Mouse (Mus musculus): ENCODE measurements at regions not wholly inside any gene's neighbourhood (a gene's known extent, or its start where the extent isn't known, plus 50 kb on each side); places are given as distances from the start of the nearest gene placed in this dataset.

DNA sequence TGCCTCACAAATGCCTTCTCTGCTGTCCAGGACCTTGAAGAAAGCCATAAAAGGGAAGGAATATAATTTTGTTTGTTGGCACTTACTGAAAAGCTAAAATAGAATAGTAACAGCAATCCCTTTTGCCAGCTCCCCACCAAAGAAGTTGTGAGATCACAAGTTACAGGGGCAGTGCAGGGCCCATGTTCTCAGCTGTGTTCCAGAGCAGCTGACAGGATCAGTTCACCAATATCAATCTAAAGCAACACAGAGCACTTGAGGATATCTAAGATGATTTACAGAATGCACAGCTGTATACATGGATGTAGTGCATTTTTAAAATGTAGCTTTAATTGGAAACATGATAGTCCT lies 63.4 kb upstream of the Mbnl1 start:
- no peak for DNase-seq (ENCODE audit: low read depth, low spot score)

DNA sequence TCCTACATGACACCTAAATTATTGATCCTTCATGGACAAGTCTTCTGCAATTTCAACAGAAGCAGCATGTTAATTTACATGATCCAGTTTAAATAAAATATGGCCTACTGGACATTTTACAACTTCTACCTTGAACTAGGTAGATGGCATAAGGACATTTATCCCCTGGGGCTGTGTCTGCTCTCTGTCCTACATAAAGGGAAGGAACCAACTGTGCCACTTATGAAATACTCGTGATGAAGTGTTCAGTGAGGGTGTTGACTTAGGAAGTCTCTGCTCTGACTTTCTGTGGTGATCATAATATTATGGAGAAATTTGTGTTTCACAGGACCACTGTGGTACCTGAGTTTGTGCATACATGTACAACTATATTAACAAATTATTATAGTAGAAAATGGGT lies 60.9 kb upstream of the Mbnl1 start:
- DNase-seq (ENCODE audit: low read depth, low spot score): no peak

DNA sequence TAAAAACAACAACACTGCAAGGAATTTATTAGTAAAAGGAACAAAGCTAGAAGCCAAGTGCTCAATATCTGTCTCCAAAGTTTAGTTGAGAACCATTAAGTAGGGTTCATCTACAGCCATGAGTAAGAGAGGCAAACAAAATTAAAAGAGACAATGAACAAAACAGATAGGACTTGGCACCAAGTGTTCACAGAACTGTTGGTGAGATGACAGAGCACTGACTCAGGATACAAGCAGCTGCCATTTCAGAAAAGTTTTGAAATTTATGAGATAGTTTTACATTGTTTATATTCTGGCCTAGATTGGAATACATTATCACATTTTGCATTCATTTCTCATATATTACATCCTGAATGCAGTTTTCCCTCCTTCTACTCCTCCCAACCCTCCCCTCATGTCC lies 60.4 kb upstream of the Mbnl1 start:
- DNase-seq (ENCODE audit: low read depth, low spot score): no peak

DNA sequence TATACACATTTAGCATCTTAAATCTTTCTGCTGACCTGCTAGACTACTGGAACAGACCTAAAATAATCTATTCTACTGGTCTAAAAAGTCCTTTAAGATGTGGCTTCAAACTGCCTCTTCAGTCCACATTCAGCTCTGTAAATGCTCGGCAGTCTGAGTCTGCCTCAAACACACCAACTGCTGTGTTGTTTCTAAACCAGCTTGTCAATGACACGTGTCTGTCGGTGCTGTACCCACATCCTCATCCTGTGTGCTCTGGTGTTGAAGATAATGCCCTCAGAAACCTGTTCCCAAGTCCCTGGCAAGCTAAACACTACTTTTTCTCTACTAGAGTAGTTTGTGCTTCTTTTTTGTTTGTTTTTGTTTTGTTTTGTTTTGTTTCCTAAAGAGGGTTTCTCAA lies 58.9 kb upstream of the Mbnl1 start:
- DNase-seq (ENCODE audit: low read depth, low spot score): no peak

DNA sequence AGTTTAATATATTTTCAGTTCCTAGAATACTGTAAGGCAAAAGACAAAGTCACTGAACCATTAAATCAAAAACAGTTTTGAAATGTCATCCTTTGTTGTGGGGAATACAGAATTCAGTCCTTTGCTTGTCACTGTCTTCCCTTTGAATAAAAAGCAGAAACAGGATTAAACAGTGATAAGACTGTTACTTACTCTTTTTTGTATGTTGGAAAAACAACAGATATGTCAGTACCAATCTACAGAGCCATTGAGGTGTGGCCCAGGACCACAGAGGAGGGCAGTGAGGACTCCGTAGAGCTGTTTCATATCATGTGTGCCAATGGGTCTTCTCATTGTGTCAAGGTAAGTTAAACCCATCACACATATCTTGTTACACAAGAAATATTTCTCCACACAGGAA lies 55.6 kb upstream of the Mbnl1 start:
- no peak for DNase-seq (ENCODE audit: low read depth, low spot score)

DNA sequence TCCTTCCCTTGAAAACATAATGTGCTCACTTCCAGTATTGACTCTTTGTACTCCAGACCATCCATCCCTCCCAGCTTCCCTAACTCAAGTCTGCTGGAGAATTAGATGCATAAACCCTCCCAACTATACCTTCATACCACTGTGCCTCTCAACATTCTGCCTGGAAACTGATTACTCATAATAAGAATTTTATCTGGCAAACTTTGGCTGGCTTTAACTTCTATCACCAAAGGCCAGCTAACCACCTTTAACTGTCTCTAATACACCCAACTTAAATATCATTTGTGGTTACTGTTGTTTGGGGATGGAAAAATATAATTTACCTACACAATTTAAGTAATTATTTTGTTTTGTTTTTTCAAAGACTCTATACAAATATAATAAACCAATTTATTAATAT lies 54.0 kb upstream of the Mbnl1 start:
- no peak for DNase-seq (ENCODE audit: low read depth, low spot score)

DNA sequence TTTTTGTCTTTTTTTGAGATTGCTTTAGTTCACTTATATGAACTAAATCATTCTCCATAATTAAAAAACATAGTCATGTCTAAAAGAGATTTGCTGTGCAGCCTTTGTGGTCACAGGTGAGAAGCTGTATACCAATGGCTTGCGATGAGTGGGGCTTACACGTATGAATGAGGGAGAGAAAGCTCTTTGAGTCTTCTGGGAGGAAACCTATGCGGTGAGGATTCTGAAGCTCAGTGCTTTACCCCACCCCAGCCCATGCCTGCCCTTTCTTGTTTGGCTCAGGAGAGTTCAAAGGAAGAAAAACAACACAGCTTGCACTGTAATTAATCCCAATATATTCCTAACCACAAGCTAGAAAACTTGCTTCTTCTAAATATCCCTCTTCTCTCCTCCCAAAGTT lies 53.4 kb upstream of the Mbnl1 start:
- no peak for DNase-seq (ENCODE audit: low read depth, low spot score)
